Mouse (Mus musculus) kidney, adult 2 months (tissue): ENCODE measurements around the gene Map1b. TPM values are rescaled to one million over a fixed set of nuclear protein-coding genes. Genes with fewer than 3 reads are reported as not detected.

Experiments
- DNase-seq: peaks from one replicate; pipeline ENCODE4 v3.0.0; 2021
- H3K27ac ChIP-seq: fragments of 200-500 bp; 2 replicates; pipeline ENCODE4 v1.5.1; 2012; ENCODE audit warnings: low read depth, low read length, control low read depth, inconsistent platforms; ENCODE audit not compliant: insufficient read depth
- H3K27me3 ChIP-seq: fragments of 200-500 bp; replicated peaks from 2 replicates; pipeline ENCODE4 v1.6.1; 2012; ENCODE audit warnings: mild to moderate bottlenecking, moderate library complexity, low read length, inconsistent platforms; ENCODE audit not compliant: control insufficient read depth, insufficient read depth
- H3K36me3 ChIP-seq: fragments of 200-500 bp; 2 replicates; pipeline ENCODE4 v1.6.1; 2012; ENCODE audit warnings: mild to moderate bottlenecking, moderate library complexity, low read length, inconsistent platforms; ENCODE audit not compliant: control insufficient read depth, insufficient read depth
- H3K4me1 ChIP-seq: fragments of 200-500 bp; 2 replicates; pipeline ENCODE4 v1.6.1; 2011; ENCODE audit warnings: low read length; ENCODE audit not compliant: control insufficient read depth, insufficient read depth
- H3K4me3 ChIP-seq: fragments of 200-500 bp; 2 replicates; pipeline ENCODE4 v1.5.1; 2011; ENCODE audit warnings: mild to moderate bottlenecking, low read depth, low read length, control low read depth; ENCODE audit not compliant: insufficient read depth
- CTCF ChIP-seq: fragments of 200-500 bp; conservative IDR thresholded peaks from 2 replicates; pipeline ENCODE4 v1.5.1; 2011; ENCODE audit warnings: low read depth, mild to moderate bottlenecking, control low read depth, low read length, moderate library complexity, mixed read lengths; ENCODE audit not compliant: insufficient read depth, insufficient read length
- POLR2A ChIP-seq: fragments of 200-500 bp; IDR thresholded peaks from one replicate; pipeline ENCODE4 v1.6.1; 2011; ENCODE audit warnings: low read depth, low read length, control low read depth
- WGBS: fragments of 180-500 bp; shearing (Covaris S2); methylation state at CpG from one replicate; pipeline ENCODE4 v1.1.7; 2018; 5-methylcytosine and 5-hydroxymethylcytosine counted together
- polyA plus RNA-seq: library from polyadenylated mRNA; depleted of rRNA; stranded (reverse); fragments of >200 nt; gene quantifications from 2 replicates; pipeline ENCODE4 v1.2.3, GENCODE M21; 2012

Map1b gene
- polyA plus RNA-seq, 1 experiment, result 1.3 TPM

GRCm38 (mm10) chr13:99416601-99417000 lies 99.7 kb downstream of the Map1b start:
- H3K27me3 ChIP-seq, result no peaks in the 10 kb centered on the region
- H3K27ac ChIP-seq, result no peak overlapping the region
- no peak for DNase-seq
- H3K4me3 ChIP-seq, result no peak overlapping the region
- no peaks in the 10 kb centered on the region for H3K36me3 ChIP-seq
- 84% methylated on average over 9 of the region's 9 CpGs for WGBS
- TF ChIP-seq CTCF (no peak), POLR2A (no peak)
- peaks cover 6% of the 10 kb centered on the region; the same call in 1 of the 2 replicates for H3K4me1 ChIP-seq

GRCm38 (mm10) chr13:99414352-99414742 lies 102.0 kb downstream of the Map1b start:
- no peak overlapping the region for H3K27ac ChIP-seq
- 66% methylated on average over 10 of the region's 10 CpGs for WGBS
- no peak for DNase-seq
- no peaks in the 10 kb centered on the region for H3K27me3 ChIP-seq
- H3K4me3 ChIP-seq, result no peak overlapping the region
- H3K4me1 ChIP-seq, result peaks cover 6% of the 10 kb centered on the region; the same call in 1 of the 2 replicates
- no peak for TF ChIP-seq CTCF
- TF ChIP-seq POLR2A, result no peak
- H3K36me3 ChIP-seq, result no peaks in the 10 kb centered on the region

DNA sequence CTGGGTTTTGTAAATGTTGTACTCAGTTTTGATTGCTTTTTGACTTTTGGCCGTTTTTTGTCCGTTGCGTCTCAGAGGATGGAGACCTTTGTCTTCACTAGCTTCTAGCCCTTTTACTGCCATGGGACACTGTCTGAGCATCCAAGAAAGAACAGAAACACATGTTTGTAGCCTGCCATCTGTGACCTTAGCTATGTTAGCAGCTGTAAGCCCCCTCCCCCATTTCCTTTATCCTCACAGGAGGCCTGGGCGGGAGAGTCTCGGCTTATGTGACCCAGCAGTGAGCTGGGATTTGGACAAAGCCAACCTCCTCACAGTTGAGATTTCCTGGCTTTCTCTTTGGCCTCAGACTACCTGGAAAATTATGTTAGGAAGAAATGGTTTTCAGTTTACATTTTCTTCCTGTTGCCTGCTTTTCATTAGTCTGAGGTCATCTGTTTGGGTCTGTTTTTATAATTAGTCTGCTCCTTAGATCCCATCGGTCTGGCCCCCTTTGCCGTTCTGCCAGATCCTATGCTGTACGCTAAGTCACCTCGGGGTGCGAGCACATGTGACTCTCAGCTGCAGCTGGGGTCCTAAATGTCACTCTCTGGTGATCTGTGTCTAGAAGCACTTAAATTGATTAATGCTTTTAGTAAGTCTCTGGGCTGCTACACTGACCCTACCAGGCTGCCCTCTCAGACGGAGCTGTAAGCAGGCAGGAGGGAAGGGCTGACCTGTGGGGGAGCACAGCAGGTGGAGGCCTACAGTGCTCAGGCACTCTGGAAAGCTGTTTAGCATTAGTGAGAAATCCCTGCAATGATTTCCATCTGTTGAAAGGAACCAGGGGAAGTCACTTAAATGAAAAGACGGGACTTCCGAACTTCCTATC lies 102.6 kb downstream of the Map1b start:
- TF ChIP-seq POLR2A (no peak), CTCF (no peak)
- Histone ChIP-seq H3K27ac (no peak overlapping the region), H3K4me3 (no peak overlapping the region), H3K36me3 (no peaks in the 10 kb centered on the region), H3K4me1 (peaks cover 6% of the 10 kb centered on the region; the same call in 1 of the 2 replicates), H3K27me3 (no peaks in the 10 kb centered on the region)
- DNase-seq, result no peak
- 76% methylated on average over 13 of the region's 13 CpGs for WGBS

GRCm38 (mm10) chr13:99412477-99413080 lies 103.8 kb downstream of the Map1b start:
- no peak for TF ChIP-seq CTCF
- WGBS, result 44% methylated on average over 11 of the region's 11 CpGs
- no peaks in the 10 kb centered on the region for H3K36me3 ChIP-seq
- no peak overlapping the region; the same call in 1 of the 2 replicates for H3K4me3 ChIP-seq
- peak; percentile 69 for DNase-seq
- peaks cover 6% of the 10 kb centered on the region; the same call in 1 of the 2 replicates for H3K4me1 ChIP-seq
- H3K27me3 ChIP-seq, result no peaks in the 10 kb centered on the region
- peak overlapping the region; percentile 59; the same call in 1 of the 2 replicates for H3K27ac ChIP-seq

DNA sequence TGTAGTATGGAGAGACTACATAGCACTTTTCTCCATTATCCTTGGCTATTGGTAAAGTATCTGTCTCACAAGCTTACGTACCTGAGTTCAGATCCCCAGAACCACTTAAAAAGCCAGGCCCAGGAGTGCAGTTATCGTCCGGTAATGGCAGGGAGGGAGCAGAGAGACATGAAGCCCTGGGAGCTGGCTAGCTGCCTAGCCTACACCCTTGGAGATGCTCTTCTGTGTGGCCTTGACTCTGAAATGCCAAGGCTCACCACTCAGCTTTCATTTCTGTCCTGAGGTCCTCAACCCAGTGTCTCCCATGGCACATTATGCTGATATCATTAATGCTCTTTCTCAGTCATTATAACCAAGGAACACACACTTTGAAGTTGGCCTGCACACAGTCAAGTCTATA lies 104.6 kb downstream of the Map1b start:
- Histone ChIP-seq H3K27ac (peak overlapping the region; percentile 59; the same call in 1 of the 2 replicates), H3K4me1 (peaks cover 6% of the 10 kb centered on the region; the same call in 1 of the 2 replicates), H3K4me3 (no peak overlapping the region), H3K27me3 (no peaks in the 10 kb centered on the region), H3K36me3 (no peaks in the 10 kb centered on the region)
- no peak for DNase-seq
- 84% methylated on average over 3 of the region's 3 CpGs for WGBS
- TF ChIP-seq CTCF (no peak), POLR2A (no peak)

- no peaks in the 10 kb centered on the region for H3K36me3 ChIP-seq
- no peak for DNase-seq
- no peaks in the 10 kb centered on the region for H3K27me3 ChIP-seq
- H3K4me3 ChIP-seq, result no peak overlapping the region
- 73% methylated on average over 14 of the region's 14 CpGs for WGBS
- no peak overlapping the region for H3K27ac ChIP-seq
- peaks cover 6% of the 10 kb centered on the region; the same call in 1 of the 2 replicates for H3K4me1 ChIP-seq
- no peak for TF ChIP-seq POLR2A
These were observed 105.5 kb downstream of the Map1b start for GRCm38 (mm10) chr13:99410611-99411515.

GRCm38 (mm10) chr13:99409216-99409615 lies 107.1 kb downstream of the Map1b start:
- Histone ChIP-seq H3K4me3 (no peak overlapping the region), H3K4me1 (peaks cover 6% of the 10 kb centered on the region; the same call in 1 of the 2 replicates), H3K27me3 (no peaks in the 10 kb centered on the region), H3K36me3 (peaks cover 2% of the 10 kb centered on the region; the same call in 1 of the 2 replicates), H3K27ac (no peak overlapping the region)
- WGBS, result 82% methylated on average over 2 of the region's 2 CpGs
- no peak for DNase-seq
- no peak for TF ChIP-seq POLR2A
- TF ChIP-seq CTCF, result no peak
